Mouse (Mus musculus): ENCODE measurements around the gene Taok3.

DNA sequence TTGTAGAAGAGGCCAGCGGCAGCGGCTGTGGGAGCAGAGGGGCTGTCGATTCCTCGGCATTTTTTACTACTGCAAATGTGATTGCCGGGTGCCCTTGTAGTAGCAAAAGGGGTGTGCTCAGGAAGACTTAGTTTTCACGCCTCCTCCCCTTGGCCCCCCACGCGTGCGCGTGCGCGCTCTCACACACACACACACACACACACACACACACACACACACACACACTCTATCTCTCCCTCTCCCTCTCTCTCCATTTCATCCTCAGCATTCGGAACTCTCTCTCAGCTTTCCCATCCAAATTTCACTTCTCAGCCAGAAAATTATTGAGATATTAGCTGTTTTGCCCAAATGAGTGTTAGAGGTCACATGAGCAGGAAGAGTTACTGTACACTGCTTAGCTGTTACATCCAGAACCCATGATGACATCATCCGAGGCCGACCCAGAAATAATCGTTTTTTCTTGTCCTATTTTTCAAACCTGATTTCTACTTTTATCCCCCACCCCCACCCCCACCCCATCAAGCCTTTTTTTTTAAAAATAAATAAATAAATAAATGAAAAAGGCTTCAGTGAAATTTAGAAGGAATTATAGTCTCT, 122.1 kb downstream of the Taok3 start:
- no peak for TF ChIP-seq CTCF (IDR thresholded peaks at IDR 0.05; ENCODE audit: low read depth)
- TF ChIP-seq EP300 (IDR thresholded peaks at IDR 0.05; ENCODE audit: low read depth), result no peak
